Mouse (Mus musculus): ENCODE measurements around the gene St6galnac3.
A peak's percentile ranks its signal among the peaks of the same experiment; 100 is the strongest.

St6galnac3 gene

DNA sequence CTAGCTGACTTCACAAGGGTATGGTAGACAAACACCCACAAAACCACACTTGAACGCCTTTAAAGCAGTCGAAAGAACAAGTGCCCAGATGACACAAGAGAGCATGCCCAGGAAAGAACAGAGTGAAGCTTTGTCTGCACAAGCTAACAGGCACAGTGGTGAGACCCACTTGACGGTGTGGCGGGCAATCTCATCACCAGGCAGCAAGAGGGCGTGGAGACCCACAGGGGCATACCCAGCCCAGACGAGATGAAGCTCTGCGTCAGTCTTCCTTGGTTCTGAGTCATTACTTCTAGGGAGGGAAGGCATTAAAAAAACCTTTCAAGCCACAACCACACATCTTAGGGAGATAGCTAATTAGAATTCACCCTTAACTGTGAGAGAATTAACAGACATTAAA, 79.2 kb downstream of the St6galnac3 start:
- no peak for DNase-seq

DNA sequence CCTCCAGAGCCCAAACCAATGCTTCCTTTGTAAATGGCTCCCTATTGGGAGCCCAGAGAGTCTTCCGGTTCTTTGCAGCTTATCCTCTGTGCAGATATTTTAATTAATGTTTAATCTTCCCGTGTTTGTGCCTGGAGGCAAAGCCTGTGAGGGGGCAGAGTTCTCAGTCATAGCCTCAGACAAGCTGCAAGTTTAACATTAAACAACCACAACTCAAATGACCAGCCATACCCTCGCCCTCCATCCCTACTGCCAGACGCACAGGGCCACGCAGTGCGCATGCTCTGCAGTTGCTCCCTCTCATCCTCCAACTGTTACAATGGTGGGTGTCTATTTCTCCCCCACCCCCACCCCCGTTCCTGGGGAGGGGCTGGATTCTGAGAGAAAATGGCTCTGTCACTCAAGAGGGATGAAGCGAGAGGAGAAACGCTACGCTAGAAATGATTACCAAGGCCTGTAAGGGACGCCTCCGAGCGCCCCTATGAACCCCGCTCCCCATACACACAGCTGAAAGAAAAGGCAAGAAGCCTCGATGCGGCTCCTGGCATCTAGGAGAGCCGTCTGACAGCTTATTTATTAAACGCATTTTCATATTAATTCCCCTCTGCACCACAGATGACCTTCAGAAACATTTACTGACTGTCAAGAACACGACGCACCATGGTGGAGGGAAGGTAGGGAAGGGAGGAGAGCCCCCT, 81.0 kb downstream of the St6galnac3 start:
- no peak for DNase-seq

DNA sequence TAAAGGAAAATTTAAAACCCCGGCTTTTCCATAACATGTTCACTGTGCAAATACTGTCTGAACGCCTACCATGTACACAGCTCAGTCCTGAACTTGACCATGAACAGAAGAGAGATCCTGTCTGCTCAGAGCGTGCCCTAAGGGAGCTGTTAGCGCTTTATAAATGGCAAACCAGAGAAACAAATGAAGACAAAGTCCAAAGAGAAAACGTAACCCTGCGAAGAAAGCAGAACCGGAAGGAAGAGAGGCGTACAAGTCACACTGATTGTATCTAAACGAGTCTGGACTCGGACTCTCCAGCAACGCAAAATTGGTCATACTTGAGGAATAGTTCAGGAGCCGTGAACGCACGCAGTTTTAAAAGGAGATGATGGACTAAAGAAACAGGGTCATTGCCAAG, 82.1 kb downstream of the St6galnac3 start:
- DNase-seq: no peak

DNA sequence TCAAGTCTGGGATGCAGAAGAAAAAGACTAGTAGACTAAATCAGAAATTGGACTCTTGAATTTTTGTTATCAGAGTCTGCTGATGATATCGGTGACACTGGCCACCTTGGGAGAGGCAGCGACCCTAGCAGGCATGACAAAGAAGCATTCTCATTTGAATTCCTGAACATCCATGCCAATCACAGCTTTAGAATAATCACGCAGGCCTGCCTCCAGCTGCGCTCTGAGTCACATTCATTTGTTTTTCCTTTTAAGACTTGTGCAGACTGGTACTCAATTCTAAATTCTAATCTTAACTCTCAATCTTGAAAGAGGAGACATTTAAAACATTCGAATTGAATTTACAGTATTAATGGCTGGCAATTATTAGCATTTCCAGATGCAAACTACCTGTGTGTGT, 83.2 kb downstream of the St6galnac3 start:
- DNase-seq: no peak

DNA sequence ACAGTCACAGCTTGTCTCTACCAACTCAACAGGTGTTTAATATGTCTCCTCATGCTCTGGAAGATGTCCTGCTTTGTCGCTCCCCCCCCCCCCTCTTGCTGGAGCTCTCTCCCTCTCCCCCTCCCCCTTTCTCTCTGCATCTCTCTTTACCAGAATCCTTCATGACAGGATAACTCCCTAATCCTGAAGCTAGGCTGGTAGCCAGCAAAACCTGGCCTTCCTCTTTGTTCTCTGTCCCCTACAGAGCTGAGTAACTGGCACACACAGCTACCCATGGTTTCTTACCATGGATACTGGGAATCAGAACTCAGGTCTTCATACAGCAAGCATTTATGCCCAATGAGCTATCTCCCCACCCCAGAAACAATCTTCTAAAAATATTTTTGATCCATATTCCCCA, 87.6 kb downstream of the St6galnac3 start:
- DNase-seq: no peak

DNA sequence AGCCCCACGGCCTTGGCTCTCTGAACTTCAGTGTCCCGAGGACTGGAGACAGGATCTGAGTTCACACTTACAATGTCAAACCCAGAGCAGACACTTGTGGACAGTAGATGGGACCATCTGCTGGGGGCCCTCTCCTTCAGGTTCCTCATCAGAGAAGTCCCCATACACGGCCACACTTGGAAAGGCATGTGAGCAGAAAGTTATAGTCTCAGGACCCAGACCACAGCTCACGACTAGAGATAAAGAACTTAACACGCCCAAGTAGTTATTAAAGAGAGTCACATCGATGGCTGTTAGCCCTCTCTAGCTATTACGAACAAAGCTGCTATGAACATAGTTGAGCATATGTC, 88.2 kb downstream of the St6galnac3 start:
- DNase-seq: no peak

DNA sequence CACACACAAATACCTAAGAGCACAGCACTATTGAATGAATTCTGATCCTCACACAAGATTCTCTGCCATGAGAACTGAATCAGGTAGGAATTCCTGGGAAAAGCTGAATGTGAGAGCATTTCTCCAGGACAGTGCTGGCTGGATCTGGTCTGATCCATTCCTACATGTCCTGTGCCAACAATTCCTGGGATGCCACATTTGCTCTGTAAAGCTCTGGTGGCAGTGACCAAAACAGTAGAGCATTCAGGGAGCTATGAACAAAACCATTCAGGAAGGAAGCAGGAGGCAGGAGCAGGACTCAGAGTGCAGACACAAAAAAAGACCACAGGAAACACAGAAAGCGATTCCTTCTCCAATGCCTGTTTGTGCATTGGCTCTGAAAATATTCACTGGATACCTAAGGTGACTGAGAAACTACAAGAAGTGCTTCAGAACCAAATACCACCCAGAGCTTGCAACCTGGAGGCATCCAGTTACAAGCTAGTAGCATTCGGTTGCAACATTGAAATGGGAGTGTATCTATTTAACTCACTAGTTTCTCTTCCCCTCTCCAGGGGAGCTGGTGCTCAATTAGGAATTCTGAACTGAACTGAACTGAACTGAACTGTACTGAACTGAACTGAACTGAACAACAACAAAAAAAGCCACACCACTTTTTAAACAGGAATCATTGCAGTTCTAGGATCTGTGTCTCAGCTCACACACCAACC, 88.7 kb downstream of the St6galnac3 start:
- no peak for DNase-seq

DNA sequence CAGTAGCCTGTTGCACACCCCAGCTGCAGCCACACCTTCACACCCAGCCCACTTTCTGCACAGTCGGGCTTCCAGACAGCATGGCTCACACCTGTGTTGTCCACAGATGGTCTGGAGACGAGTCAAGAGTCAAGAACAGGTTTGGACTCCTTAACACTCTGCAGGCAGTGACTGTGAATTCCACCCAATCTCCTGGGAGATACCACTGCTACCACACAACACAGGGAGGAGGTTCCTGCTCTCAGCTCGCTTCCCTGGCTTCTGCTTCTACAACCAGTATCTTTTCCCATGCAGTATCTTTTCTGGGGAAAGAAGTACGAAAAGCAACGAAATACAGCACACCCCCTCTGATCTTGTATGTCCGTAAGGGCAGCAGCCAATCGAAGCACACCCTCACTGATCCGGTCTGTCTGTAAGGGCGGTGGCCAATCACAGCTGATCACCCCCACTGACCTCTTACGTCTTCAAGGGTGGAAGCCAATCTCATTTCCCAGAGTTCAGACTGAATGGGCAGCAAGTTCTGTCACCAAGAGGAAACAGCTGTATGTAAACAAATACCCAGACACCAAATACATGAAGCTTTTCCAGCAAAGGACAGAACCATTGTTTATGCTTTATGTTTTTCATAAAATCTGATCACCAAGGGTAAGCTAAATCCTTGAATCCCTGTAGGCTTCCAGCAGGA, 92.8 kb downstream of the St6galnac3 start:
- no peak for DNase-seq

DNA sequence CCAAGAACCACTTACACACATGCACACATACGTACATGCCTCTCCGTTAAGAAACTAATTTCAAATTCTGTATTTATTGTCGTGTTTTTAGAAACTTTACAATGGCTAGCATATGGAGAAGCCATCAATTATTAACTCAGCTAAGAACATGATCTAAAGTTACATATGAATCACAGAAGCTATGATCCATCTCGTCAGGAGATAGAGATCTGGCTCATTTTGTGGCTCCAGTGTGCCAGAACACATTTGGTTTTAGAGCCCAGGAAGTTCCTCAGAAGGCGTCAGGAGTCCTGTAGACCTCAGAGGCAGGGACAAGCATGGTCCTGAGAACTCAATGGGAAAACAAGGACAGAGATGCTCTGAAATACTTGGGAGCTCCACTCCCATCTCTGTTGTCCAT, 98.7 kb downstream of the St6galnac3 start:
- no peak for DNase-seq

DNA sequence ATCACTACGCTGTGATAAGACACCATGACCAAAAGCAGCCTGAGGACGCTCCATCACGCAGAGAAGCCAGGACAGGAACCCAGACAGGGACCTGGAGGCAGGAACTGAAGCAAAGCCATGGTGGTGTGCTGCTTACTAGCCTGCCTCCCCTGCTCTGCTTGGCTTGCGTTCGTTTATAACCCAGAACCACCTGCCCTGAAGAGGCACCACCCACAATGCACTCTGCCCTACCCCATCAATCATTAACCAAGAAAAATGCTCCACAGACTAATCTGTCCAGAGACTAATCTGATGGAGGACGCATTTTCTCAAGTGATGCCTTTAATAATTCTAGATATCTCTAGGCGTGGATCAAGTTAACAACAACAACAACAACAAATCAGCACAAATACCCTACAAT, 106.0 kb downstream of the St6galnac3 start:
- DNase-seq: no peak

DNA sequence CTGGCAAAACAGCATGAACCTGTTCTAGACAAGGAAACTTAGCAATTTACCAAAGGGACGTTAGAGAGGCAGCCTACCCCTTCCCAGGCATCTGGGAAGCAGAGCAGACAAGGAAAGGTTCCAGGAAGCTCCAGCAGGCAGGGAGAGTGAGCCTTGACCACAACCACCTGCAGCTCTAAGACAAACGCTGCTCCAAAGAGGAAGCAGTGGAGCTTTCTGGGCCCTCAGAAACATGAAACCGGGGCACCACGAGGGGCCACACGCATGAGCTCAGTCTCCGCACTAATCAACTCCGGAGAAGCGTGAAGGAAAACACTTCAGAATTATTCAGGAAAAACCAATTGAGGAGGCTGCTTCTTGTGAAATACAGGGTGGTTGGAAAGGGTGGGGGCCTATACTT, 108.1 kb downstream of the St6galnac3 start:
- no peak for DNase-seq

DNA sequence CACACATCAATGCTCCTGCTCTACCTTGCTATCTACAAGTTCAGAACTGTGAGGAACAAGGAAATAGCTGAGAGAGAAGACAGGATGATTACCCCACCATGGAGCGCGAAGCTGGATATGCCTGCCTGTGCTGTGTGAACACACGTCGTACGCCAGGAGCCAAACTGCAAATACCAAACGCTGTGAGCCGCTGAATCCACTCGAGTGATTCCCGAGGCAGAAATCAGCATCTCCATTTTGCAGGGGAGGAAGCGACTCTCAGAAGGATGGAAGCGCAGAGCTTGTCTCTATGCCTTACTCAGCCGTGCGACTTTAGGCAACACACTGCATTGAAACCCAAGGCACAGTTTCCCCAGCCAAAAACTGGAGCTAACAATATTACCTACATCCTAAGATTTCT, 114.7 kb downstream of the St6galnac3 start:
- DNase-seq: no peak

DNA sequence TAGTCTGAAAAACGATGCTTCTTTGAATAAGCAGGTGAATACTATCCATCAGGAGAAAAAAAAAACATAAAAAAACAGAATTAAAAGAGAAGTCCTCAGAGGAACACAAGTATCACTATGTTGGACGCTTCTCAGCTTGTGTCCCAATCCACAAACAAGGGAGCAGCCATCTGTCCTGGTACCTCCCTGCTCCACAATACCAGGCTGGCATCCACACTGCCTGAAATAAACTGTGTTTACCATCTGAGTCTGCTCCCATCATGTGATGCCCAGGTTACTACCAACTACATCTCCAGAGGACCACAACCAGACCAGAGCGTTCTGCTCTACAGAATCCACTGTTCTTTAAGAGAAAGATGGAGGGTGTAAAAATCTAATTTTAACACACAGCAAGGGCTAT, 118.6 kb downstream of the St6galnac3 start:
- no peak for DNase-seq

DNA sequence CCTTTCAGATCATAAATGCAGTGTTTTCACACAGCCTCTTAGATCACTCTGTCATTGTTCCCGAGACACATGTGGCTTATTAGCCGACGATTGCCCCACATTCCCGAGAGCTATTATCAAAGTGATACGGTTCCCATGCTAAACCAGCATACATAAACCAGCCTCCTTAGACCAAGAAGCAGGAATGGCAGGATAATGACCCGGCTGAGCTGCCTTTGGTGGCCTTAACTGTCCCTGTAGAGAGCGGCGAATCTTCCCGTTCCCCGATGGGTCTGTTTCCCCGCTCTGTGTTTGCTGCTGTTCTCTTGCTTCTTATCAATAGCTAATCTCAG, 119.2 kb downstream of the St6galnac3 start:
- no peak for DNase-seq

DNA sequence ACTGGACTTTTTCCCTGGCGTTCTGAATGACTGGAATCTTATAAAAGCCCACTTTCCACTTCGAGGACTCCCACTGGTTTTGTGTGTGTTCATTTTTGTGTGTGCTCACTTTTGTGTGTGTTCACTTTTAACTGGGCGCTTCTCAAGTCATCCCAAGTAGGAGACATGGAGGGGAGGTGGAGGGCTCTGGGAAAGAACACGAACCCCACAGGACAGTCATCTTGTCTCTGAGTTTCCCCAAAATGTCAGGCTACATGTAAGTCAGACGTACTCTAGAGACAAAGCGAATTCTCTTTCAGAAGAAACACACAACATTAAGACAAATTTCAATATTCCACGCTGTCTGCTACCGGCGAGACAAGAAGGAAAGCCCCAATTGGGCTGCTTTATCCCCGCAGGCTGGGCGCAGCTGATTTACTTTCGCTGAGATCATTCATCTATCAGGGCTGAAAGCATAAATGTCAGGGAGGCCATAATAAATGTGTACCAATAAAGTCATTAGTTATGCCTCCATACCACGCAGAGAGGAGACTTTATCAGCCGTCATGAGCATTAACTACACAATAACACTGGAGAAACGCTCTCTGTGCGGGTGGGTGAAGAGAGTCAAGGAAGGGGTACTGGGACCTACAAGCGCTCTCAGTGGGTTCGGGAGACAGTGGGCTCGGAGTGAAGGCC, 119.7 kb downstream of the St6galnac3 start:
- DNase-seq: no peak

DNA sequence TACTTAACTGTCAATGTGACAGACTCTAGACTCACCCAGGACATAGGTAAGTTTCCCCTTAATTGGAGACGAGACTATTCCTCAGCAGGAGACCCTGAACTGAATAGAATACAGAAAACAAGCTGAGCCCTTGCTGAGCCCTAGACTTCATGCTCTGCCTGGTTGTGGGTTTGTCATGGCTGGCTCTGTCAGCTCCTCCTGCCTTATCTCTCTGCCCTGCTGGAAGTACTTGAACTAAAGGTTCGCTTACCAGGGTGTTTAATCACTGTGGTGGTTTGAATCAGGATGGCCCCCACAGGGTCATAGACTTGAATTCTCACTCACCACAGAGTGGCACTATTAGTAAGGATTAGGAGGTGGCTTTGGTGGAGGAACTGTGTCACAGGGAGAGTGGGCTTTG, 125.8 kb downstream of the St6galnac3 start:
- DNase-seq: no peak

DNA sequence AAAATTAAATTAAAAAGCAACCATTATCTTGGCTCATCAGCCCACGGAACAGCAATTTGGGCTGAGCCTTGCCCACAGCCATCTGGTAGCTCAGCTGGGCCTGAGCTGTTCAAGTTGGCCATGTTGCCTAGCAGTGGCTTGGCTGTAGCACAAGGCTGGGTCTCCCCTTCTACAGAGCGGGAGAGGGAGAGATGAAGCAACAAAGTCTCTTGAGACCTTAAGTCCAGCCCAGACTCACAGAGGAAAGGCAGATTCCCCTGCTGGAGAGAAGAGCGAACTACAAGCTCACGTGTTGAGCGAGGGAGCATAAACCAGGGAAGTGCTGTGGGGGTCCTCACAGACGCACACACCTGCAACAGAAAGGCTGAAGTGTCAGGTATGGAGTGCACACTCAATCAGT, 126.3 kb downstream of the St6galnac3 start:
- DNase-seq: no peak

DNA sequence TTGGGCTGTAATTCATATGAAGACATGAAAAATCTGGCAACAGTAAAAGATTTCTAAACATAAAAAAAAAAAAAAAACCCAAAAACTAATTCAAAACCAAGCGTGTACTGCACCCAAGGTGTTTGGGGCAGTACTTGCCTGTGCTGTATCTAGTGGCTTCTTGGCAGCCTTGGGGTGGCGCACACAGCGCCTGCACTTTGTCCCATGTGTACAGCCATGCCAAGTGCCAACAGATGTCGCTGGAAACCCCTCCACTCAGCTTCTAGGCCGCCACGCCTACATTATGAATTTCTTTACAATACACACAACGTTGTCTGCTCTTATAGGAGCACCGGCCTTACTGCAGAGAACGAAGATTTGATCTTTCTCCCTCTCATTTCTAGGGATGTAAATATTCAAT, 130.4 kb downstream of the St6galnac3 start:
- DNase-seq: no peak

DNA sequence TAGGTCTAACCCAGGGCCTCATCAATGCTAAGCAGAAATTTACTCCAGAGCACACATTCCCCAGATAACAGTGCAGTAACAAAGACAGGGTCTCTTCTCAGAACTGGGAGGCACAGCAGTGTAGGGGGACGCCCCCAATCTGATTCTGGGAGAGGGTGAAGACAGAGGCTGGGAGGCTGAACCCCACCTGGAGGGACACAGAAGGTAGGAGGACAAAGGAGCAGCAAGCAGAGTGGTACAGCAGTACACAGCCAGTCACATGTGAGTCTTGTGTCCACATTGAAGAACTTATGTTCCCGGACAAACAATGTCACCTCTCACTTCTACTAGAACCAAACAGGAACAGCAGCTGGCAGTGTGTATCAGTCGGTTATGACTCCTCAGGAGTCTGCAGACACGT, 131.0 kb downstream of the St6galnac3 start:
- DNase-seq: no peak

DNA sequence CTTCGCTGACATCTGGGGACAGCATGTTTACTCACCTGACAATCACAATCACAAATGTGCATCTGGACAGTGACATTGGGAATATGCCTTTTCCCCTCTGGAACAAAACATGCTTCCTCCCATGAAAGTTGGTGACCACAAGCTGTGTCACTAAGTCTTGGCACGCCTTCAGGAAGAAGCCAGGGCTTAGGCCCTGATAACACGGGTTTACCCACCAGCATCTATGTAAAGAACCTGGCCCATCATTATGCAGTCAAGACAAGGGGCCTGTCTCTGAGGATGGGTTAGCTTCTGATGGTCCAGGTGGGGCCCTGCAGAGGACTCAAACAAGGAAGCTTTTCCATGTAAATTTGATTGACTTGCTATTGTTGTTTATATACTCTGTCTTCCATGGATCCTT, 131.9 kb downstream of the St6galnac3 start:
- no peak for DNase-seq

DNA sequence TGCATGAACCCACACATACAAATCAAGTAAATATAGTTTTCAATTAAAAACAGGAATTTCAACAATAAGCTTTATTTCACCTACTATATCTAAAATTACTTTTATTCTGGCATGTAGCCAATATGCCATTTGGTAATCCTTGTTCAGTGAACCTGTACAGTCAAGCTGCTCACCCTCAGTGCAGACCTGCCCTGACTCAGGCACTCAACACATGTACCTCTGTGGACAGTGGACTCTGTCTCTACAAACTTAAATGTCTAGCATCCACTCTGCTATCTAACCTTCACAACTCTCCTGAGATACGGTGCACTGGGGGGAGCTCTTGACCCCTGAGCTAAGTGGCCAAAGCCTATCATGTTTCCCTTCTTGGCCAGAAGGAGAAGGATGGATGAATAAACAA, 137.4 kb downstream of the St6galnac3 start:
- DNase-seq: no peak

DNA sequence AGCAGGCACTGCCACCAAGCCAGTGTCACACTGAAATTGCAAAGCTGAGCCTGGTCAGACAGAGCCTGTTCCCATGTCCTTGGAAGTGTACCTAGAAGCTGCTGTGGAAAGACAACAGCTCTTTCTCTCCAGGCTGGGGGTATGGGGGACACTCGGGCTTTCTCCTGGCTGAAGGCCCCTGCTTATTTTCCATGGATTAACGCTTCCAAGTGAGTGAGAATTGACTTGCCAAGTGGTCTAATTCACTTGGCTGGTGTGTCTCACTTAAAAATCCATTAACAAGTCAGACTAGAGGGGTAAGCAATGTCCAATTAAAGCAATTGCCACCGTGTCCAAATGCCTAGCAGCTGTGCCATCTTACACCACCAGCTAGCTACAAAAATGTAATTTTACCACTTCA, 140.1 kb downstream of the St6galnac3 start:
- DNase-seq: no peak

DNA sequence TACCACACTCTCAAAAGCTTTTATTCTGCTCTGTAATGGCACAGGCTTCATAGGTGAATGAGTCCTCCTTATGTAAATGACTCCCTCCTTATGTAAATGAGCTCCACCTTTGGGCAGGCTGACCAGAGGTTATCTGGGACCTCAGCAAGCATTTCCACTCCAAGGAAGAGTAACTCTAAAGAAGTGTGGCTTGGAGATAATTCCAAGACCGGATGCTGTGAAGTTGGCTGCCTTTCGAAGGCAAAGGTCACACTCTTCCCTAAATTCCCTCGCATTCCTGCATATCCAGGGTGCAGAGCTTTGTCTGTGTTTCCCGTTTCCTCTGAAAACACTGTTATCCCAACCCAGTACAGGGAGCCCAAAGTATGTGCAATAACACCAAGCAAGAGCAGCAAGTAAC, 142.9 kb downstream of the St6galnac3 start:
- DNase-seq: no peak

DNA sequence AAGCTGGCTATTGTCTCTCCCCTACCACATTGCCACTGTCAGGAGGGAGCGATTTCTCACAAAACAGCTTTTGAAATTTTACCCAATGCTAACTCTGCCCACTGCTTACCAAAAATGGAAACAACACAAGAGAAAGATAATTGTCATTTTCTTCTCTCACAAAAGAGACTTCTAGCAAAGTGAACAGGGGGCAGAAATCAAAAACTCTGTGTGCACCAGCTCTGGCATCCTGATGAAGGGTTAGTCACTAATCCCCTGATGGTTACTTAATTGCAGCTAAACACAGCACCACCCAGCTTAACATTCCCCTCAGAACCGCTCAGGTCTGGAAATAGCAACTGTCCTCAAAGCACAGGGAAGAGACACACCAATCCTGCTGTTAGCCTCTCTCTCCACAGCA, 144.3 kb downstream of the St6galnac3 start:
- DNase-seq: peak; percentile 28
